Mouse (Mus musculus) CH12.LX (cell line): ENCODE data around the gene Chchd6. TPM values are rescaled to one million over a fixed set of nuclear protein-coding genes. Genes with fewer than 3 reads are reported as not detected.

Experiments used
- DNase-seq: peaks from one replicate; pipeline ENCODE4 v3.0.0-alpha.2; 2013; ENCODE audit errors: extremely low read depth
- H3K27ac ChIP-seq: 2 replicates; pipeline ENCODE4 v1.5.1; 2012; ENCODE audit warnings: low read depth, mild to moderate bottlenecking, control low read depth, moderate library complexity; ENCODE audit not compliant: insufficient read depth
- H3K27me3 ChIP-seq: replicated peaks from 2 replicates; pipeline ENCODE3; 2012; ENCODE audit warnings: inconsistent platforms
- H3K36me3 ChIP-seq, 2 experiments: replicated peaks in 1 of 2; 2 replicates each; pipeline versions ENCODE3 to v1.6.1; 2012; ENCODE audit warnings: inconsistent platforms in 1 of 2, low read length in 1 of 2, mild to moderate bottlenecking in 1 of 2, mixed read lengths in 1 of 2, moderate library complexity in 1 of 2; ENCODE audit not compliant: control insufficient read depth in 1 of 2, insufficient read depth in 1 of 2
- H3K4me1 ChIP-seq, 2 experiments: 2 replicates each; pipeline ENCODE4 v1.6.1; 2012; ENCODE audit warnings: inconsistent platforms in 1 of 2, moderate library complexity in 1 of 2; ENCODE audit not compliant: insufficient read depth in 2 of 2, control insufficient read depth in 1 of 2
- H3K4me2 ChIP-seq: 2 replicates; pipeline ENCODE4 v1.6.1; 2012; ENCODE audit warnings: low read depth, mild to moderate bottlenecking, control low read depth; ENCODE audit not compliant: poor library complexity, insufficient read depth, severe bottlenecking
- H3K4me3 ChIP-seq, 3 experiments: fragments of 150-350 bp in 1 of 3; sonication (generic) in 1 of 3; replicated peaks in 1 of 3; 2 replicates each; pipeline versions ENCODE3 to v1.5.1; 2011 to 2012; ENCODE audit warnings: low read depth in 2 of 3, low read length in 2 of 3, mild to moderate bottlenecking in 2 of 3, moderate library complexity in 2 of 3, control low read depth in 1 of 3, improper control_type of control experiment in 1 of 3, inconsistent platforms in 1 of 3, mixed read lengths in 1 of 3; ENCODE audit not compliant: poor library complexity in 1 of 3
- H3K79me2 ChIP-seq: replicated peaks from 2 replicates; pipeline ENCODE4 v1.6.1; 2012; ENCODE audit warnings: mild to moderate bottlenecking, moderate library complexity; ENCODE audit not compliant: control insufficient read depth, poor library complexity, insufficient read depth, severe bottlenecking; ENCODE audit errors: extremely low read depth
- H3K9ac ChIP-seq: 2 replicates; pipeline ENCODE4 v1.6.1; 2012; ENCODE audit warnings: low read depth, mild to moderate bottlenecking, control low read depth, moderate library complexity; ENCODE audit not compliant: insufficient read depth
- H3K9me3 ChIP-seq: replicated peaks from 2 replicates; pipeline ENCODE3; 2012; ENCODE audit warnings: low read length, inconsistent platforms, mixed read lengths
- CHD1 ChIP-seq: IDR thresholded peaks from 2 replicates; pipeline ENCODE4 v1.6.1; 2012; ENCODE audit warnings: low read depth, low read length, improper control_type of control experiment, inconsistent platforms
- CHD2 ChIP-seq: IDR thresholded peaks from 2 replicates; pipeline ENCODE4 v1.6.1; 2011; ENCODE audit warnings: low read length, improper control_type of control experiment
- CTCF ChIP-seq, 2 experiments: IDR thresholded peaks in 1 of 2; conservative IDR thresholded peaks in 1 of 2; 2 replicates each; pipeline ENCODE4 v1.5.1; 2011 to 2012; ENCODE audit warnings: low read depth in 2 of 2, low read length in 2 of 2, improper control_type of control experiment in 1 of 2, inconsistent platforms in 1 of 2, mild to moderate bottlenecking in 1 of 2, moderate library complexity in 1 of 2
- E2F4 ChIP-seq: IDR thresholded peaks from 2 replicates; pipeline ENCODE4 v1.6.1; 2011; ENCODE audit warnings: low read depth, low read length, improper control_type of control experiment; ENCODE audit not compliant: insufficient replicate concordance
- ETS1 ChIP-seq: conservative IDR thresholded peaks from 2 replicates; pipeline ENCODE4 v1.6.1; 2012; ENCODE audit warnings: low read depth, mild to moderate bottlenecking, inconsistent platforms, low read length, improper control_type of control experiment, moderate library complexity
- GABPA ChIP-seq: IDR thresholded peaks from 2 replicates; pipeline ENCODE4 v1.6.1; 2012; ENCODE audit warnings: low read depth, low read length, improper control_type of control experiment, inconsistent platforms; ENCODE audit not compliant: insufficient replicate concordance
- MAFK ChIP-seq: IDR thresholded peaks from 2 replicates; pipeline ENCODE4 v1.6.1; 2011; ENCODE audit warnings: low read length, improper control_type of control experiment; ENCODE audit not compliant: insufficient replicate concordance
- MAZ ChIP-seq: IDR thresholded peaks from 2 replicates; pipeline ENCODE4 v1.6.1; 2012; ENCODE audit warnings: low read depth, mild to moderate bottlenecking, inconsistent platforms, low read length, improper control_type of control experiment, moderate library complexity
- MXI1 ChIP-seq: IDR thresholded peaks from 2 replicates; pipeline ENCODE4 v1.6.1; 2011; ENCODE audit warnings: mild to moderate bottlenecking, low read depth, low read length, improper control_type of control experiment
- NRF1 ChIP-seq: IDR thresholded peaks from 2 replicates; pipeline ENCODE4 v1.6.1; 2014; ENCODE audit warnings: low read depth, mild to moderate bottlenecking, inconsistent platforms, low read length, improper control_type of control experiment, moderate library complexity
- POLR2A ChIP-seq: IDR thresholded peaks from 2 replicates; pipeline ENCODE4 v1.6.1; 2011; ENCODE audit warnings: low read depth, mild to moderate bottlenecking, improper control_type of control experiment, low read length
- POLR2AphosphoS2 ChIP-seq: IDR thresholded peaks from 2 replicates; pipeline ENCODE4 v1.6.1; 2011; ENCODE audit warnings: low read depth, low read length, improper control_type of control experiment
- RAD21 ChIP-seq: IDR thresholded peaks from 2 replicates; pipeline ENCODE4 v1.6.1; 2011; ENCODE audit warnings: low read depth, mild to moderate bottlenecking, low read length, improper control_type of control experiment, moderate library complexity
- RCOR1 ChIP-seq: conservative IDR thresholded peaks from 2 replicates; pipeline ENCODE4 v1.6.1; 2012; ENCODE audit warnings: low read depth, mild to moderate bottlenecking, inconsistent platforms, low read length, improper control_type of control experiment
- SIN3A ChIP-seq: IDR thresholded peaks from 2 replicates; pipeline ENCODE4 v1.6.1; 2012; ENCODE audit warnings: low read length, improper control_type of control experiment, inconsistent platforms
- USF1 ChIP-seq: IDR thresholded peaks from 2 replicates; pipeline ENCODE4 v1.6.1; 2014; ENCODE audit warnings: low read depth, mild to moderate bottlenecking, inconsistent platforms, low read length, improper control_type of control experiment
- ZC3H11A ChIP-seq: IDR thresholded peaks from 2 replicates; pipeline ENCODE4 v1.6.1; 2012; ENCODE audit warnings: low read depth, mild to moderate bottlenecking, inconsistent platforms, low read length, improper control_type of control experiment
- ZNF384 ChIP-seq: IDR thresholded peaks from 2 replicates; pipeline ENCODE4 v1.6.1; 2012; ENCODE audit warnings: low read depth, low read length, improper control_type of control experiment, inconsistent platforms
- dilution Hi-C: fragments of 300-500 bp; cut with MboI; formaldehyde crosslinking; loops from 2 replicates; pipeline ENCODE4 v1.14.3; 2020; ENCODE audit warnings: low sequenced_read_pairs; ENCODE audit not compliant: extremely low pct_unique_long_range_greater_than_20kb, extremely low pct_ligation_motif_present
- in situ Hi-C: fragments of 300-500 bp; cut with MboI; formaldehyde crosslinking; loops from 3 replicates; pipeline ENCODE4 v1.14.3; 2019; ENCODE audit warnings: low sequenced_read_pairs, low pct_ligation_motif_present, low pct_unique_long_range_greater_than_20kb, mixed read lengths
- polyA plus RNA-seq: library from polyadenylated mRNA; unstranded; fragments of >175 nt; gene quantifications from 2 replicates; pipeline ENCODE4 v1.2.1, GENCODE M21; 2012; ENCODE audit warnings: low read depth; ENCODE audit not compliant: insufficient read length
- total RNA-seq, 2 experiments: library from RNA; depleted of rRNA; stranded (reverse); fragments of 300-350 nt in 1 of 2; fragments of >200 nt in 1 of 2; gene quantifications; 2 replicates each; pipeline ENCODE4 v1.2.3; 2012 to 2014

Gene Chchd6
- total and polyA plus RNA-seq, 3 experiments: 33.3 to 41.5 (median 41.3) TPM

GRCm38 (mm10) chr6:89614107-89614471, 18.6 kb upstream of the Chchd6 start:
- DNase-seq: no peak
- Histone ChIP-seq H3K27ac (no peak overlapping the region), H3K4me3 (no peak overlapping the region), H3K4me2 (no peak overlapping the region), H3K4me1 (peaks cover 2 to 6% of the 10 kb centered on the region in 2 experiments; a peak in 3 of 4 replicates)
- in situ Hi-C loops: no loop called here
- dilution Hi-C loops: no loop called here
- no peak for TF ChIP-seq E2F4
- TF ChIP-seq MXI1: no peak
- TF ChIP-seq NRF1: no peak
- no peak for TF ChIP-seq ZNF384
- no peak for TF ChIP-seq ETS1
- no peak for TF ChIP-seq POLR2AphosphoS2
- TF ChIP-seq CTCF (conservative IDR thresholded peaks at IDR 0.05 in 1 of 2, IDR thresholded peaks at IDR 0.05 in 1 of 2; ENCODE audit: low read depth in 2 of 2, low read length in 2 of 2): no peak
- no peak for TF ChIP-seq MAFK
- no peak for TF ChIP-seq ZC3H11A
- TF ChIP-seq USF1: no peak
- no peak for TF ChIP-seq MAZ
- no peak for TF ChIP-seq GABPA
- no peak for TF ChIP-seq CHD2
- TF ChIP-seq POLR2A: no peak
- no peak for TF ChIP-seq RCOR1
- no peak for TF ChIP-seq SIN3A
- TF ChIP-seq, all 38 proteins: peak for 0
- Histone ChIP-seq H3K9me3 (no peaks in the 10 kb centered on the region), H3K79me2 (no peaks in the 10 kb centered on the region), H3K27me3 (peaks cover 15% of the 10 kb centered on the region), H3K36me3 (no peaks in the 10 kb centered on the region), H3K9ac (no peak overlapping the region)

- peaks cover 15% of the 10 kb centered on the region for H3K27me3 ChIP-seq
- no peak overlapping the region for H3K27ac ChIP-seq
- no peaks in the 10 kb centered on the region for H3K36me3 ChIP-seq
- dilution Hi-C loops: no loop called here
- H3K9me3 ChIP-seq: no peaks in the 10 kb centered on the region
- no peak overlapping the region for H3K4me3 ChIP-seq
- TF ChIP-seq POLR2AphosphoS2 (no peak), ZNF384 (no peak), CTCF (conservative IDR thresholded peaks at IDR 0.05 in 1 of 2, IDR thresholded peaks at IDR 0.05 in 1 of 2; ENCODE audit: low read depth in 2 of 2, low read length in 2 of 2) (no peak), ETS1 (no peak), POLR2A (no peak), CHD1 (no peak), RAD21 (no peak)
- no peak for DNase-seq
- H3K4me1 ChIP-seq: peaks cover 2 to 6% of the 10 kb centered on the region in 2 experiments; a peak in 3 of 4 replicates
- no peaks in the 10 kb centered on the region for H3K79me2 ChIP-seq
- in situ Hi-C loops: no loop called here
- H3K4me2 ChIP-seq: no peak overlapping the region
- no peak overlapping the region for H3K9ac ChIP-seq
Observed at GRCm38 (mm10) chr6:89613336-89614106, 18.1 kb upstream of the Chchd6 start.
